Mouse (Mus musculus): ENCODE measurements at regions not wholly inside any gene's neighbourhood (a gene's known extent, or its start where the extent isn't known, plus 50 kb on each side); places are given as distances from the start of the nearest gene placed in this dataset.
A peak's percentile ranks its signal among the peaks of the same experiment; 100 is the strongest.

- DNase-seq, result no peak
Observed at GRCm38 (mm10) chr15:51265971-51266370, 2618.7 kb upstream of the Gm7489 start.

DNA sequence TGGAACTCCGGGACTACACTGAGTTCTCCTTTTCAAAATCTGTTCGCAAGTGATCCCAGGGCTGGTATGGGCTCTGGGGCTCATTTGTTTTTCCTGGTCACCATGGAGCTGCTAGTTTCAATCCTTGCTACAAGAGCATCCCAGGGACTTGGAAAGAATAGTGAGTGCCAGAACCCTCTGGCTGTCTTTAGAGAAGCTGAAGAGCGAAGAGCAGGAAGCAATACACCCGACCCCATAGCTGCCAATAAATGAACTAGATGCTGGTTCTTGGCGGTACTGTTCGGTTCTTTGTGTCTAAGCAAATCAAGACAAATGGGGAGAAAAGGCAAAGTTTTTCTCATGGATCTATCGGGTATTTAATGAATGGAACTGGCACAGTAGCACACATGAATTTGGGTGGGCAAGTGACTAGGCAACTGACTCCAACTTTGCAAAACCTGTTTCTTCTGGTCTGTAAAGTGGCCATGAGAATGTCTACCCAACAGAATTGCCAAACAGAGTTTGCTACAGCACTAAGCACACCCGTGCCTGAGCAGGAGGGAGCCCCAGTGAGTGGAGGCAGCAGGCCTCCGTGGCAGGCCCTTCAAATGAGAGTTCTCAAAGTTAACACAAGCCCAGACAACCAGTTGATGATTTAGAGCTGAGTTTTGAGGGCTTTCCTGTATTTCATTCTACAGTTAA, 2612.9 kb upstream of the Gm7489 start:
- no peak for DNase-seq

DNA sequence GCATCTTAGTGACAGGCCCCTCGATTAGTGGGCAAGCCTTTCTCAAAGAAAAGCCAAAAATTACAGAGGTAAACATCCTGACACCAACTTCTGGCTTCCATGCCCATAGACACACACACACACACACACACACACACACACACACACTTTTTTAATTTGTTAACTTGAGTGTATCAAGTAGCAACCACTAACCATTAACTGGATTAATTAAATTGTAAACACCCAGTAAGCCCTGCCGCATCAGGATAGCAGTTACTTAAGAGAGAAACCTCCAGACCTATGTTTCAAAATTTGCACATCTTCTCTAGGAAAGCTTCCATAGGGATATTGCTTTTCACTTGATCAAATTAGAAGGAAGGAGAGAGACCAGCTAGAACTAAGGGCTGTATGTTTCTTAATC, 2599.4 kb upstream of the Gm7489 start:
- DNase-seq, result peak in 1 of 2 experiments; percentile 6

DNA sequence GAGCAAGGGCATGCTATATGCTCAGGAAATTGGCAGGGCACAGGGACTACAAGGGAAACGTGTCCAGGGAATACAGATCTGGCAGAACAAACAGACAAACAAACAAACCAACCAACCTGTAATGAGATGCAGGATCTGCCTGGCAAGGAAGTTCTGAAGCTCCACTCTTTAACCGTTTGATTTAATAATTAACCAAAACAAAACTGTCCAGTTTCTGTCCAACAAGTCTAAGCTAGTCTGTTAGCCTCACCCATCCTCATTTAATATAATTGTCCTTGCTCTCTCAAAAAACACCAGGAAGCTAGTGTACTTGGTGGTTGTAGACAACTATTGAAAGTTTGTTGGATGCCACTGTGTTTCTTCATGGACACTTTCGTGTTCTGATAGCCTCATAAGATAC, 2598.4 kb upstream of the Gm7489 start:
- peak in 1 of 2 experiments; percentile 7 for DNase-seq

DNA sequence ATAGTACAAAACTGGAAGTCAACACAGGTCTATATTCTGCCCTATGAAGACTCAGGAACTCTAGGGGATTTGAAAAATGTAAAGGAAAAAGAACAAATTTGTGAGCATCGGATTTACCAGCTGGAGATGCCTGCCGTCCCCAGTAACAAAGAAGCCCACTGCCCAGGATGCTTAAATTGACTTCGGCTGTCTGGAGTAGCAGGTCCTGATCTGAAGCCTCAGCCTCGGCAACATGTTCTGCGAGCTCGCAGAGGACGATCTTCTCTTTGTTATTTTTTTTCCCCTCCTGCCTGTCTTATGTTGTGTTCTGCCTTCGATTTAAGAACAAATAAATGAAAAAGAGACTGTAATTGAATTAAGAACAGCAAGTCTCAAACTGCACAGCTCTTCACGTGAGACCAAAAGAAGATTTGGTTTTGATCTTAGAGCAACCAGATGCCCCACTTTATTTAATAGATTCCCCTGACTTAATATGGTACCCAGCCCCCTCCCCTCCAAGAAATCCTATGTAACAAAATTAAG, 2595.7 kb upstream of the Gm7489 start:
- DNase-seq, result no peak

DNA sequence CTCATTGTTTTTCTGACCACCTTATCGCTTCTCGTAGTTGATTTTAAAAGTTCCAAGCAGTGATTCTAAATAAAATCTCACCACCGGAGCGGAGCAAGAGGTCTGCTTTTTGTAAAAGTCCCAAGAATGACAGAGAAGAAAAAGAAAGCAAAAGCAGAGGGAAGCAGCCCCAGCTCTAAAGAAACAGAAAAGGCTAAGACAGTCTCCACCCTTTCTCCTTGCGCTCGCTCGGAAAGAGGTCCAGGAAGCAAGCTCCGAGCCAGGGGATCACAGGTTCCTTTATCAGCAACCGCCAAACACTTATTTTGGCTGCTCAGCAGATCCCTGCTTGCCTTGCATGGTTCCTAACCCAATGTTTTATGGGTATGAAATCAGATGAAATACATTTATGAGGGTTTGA, 2594.8 kb upstream of the Gm7489 start:
- DNase-seq, result no peak

DNA sequence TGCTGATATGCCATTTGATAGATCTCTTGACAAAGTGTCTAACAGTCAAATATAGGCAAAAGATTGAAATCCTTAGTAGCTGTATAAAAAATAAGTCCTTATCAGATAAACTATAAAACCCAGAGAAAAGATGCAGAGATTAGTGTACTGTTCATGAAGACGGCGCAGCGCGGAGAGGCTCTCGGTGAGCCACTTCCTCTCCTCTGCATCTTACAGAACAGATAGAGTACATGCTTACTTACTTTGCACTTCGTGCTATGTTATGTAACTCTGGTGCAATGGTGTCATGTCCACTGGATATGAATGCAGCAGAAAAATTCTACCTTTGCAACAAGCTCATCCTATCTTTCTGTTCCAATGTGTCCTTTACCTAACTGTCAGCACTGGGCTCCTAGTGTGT, 2593.5 kb upstream of the Gm7489 start:
- no peak for DNase-seq

GRCm38 (mm10) chr15:51296841-51297240, 2587.9 kb upstream of the Gm7489 start:
- no peak for DNase-seq

GRCm38 (mm10) chr15:51318072-51318471, 2566.6 kb upstream of the Gm7489 start:
- no peak for DNase-seq

GRCm38 (mm10) chr15:51318760-51319159, 2565.9 kb upstream of the Gm7489 start:
- DNase-seq, result no peak

DNA sequence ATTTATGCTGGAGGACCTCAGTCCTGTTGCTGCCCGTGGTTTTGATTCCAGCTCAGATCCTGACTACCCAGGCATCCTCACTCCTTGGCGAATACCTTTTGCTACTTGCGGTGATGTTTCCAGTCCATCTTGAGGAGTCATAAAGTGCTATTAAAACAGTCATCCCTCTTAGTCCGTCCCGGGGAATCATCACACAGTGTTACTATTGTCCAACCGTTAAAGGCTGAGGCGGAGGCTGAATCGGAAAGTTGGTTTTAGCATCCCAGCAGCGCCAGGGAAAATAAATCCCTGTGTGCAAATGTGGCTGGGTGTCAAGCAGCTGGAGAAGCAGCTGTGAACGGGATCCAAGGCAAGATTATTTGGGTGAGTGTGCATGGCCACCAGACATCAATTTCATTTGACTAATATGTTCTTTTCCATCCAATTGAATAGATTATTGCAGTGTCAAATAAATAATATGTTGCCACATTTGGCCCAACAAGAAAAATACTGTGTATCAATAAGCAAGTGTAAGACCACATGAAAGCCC, 2564.3 kb upstream of the Gm7489 start:
- no peak for DNase-seq

- no peak for DNase-seq
Observed at GRCm38 (mm10) chr15:51323284-51323683, 2561.4 kb upstream of the Gm7489 start.

DNA sequence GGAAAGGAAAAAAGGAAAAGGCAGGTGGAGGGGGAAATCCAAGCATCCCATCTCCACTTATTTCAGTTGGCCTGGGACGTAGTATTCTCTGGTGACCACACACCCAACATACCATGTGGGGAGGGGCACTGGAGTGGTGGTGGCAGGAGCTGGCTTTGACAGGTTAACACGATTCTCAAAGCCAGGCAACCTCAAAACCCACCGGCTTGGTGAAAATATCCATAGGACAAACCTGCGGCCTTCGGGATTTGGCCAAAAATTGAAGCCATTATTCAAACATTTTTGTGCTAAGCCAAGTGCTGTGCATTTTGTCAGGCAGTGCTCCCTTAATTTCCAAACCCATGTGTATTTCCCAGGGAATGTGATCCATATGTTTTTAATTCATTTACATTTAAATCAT, 2560.5 kb upstream of the Gm7489 start:
- DNase-seq, result no peak

DNA sequence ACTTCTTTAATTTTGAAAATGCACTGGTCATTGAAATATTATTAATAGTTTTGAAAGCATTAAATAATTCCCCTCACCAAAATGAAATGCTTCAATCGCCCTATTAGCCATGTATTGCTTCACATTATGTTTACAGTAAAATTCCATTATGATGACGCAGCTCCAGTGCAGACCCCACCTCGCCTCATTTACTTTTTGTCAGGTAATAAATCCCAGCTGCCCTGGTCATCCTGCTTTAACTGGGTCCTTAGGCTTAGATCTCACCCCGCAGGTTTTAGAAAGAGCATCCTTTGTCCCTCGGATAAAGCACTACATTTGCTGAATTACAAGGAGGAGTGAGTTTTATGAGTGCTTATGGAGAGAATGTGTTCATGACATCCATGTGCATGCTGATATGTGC, 2557.0 kb upstream of the Gm7489 start:
- no peak for DNase-seq

- DNase-seq, result no peak
Observed at GRCm38 (mm10) chr15:51336441-51336840, 2548.3 kb upstream of the Gm7489 start.

DNA sequence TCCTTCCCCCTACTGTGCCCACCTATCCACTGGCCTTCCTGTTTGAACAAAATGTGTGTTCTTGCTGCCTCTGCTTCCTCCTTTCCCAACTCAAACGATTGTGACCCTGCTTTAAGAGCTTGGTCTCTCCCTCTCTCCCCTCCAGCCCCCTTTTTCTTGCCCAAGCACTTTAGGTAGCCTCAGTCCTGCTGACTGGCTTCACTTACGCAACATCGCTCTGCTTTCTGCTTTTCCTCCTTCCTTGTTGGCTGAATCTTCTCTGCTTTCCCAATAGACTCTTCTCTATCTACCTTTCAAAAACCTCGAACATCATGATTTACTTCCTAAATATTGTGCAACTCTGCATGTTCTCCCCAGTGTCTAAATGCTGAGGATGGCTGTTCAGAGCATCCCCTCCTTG, 2538.4 kb upstream of the Gm7489 start:
- no peak for DNase-seq

DNA sequence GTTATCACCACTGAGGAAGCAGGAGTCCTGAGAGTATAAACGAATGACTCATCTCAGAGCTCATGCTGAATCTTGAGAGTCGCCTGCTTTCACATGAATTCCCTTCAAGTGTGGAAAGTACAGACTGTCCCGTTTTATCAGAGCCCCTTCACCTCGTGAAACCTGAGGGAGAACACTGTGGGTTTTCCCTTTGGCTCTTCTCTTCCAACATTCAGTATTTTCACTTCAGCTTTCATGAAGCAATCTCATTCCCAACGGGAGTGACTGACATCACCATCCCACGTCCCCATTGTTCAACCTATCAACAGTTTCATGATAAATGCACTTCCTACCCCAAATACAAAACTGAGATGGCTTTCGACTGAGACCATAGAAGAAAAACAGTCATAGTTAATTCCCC, 2521.3 kb upstream of the Gm7489 start:
- DNase-seq, result no peak

DNA sequence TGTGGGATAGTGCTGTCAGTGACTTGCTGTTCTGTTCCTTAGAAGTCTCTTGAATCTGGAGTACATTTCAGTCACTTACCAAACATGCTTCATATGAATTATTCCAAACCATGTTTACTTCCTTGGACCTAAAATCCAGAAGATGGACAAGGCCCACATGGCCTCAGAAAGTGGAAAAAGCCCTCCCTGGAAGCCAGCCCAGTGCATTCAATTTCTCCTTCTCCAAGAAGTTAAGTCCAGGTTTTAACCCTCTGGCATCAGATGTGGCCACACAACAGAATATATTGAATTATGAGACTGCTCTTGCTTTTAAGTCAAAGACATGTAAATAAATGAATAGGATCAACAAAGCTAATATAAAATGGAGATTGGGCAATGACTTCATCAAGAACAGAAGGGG, 2513.5 kb upstream of the Gm7489 start:
- no peak for DNase-seq

GRCm38 (mm10) chr15:51390383-51390782, 2494.3 kb upstream of the Gm7489 start:
- no peak for DNase-seq

DNA sequence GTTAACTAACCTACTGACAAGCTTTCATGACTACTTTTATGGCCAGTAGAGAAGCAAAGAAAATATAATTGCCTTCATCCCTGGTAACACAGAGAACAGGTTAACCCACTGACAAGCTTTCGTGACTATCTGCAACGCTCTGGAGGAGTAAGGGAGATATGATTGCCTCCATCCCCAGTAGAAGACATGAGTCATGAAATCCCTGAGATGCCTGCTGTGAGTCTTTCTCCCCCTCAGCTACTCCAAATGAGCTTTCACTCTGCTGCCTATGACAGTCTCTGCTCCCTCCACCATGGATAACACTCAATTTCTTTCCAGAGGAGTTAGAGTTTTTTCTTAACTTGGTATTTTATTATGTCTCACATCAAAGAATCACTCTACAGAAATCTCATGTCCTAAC, 2493.4 kb upstream of the Gm7489 start:
- DNase-seq, result no peak

GRCm38 (mm10) chr15:51392449-51393405, 2492.0 kb upstream of the Gm7489 start:
- no peak for DNase-seq

- DNase-seq, result no peak
Observed at GRCm38 (mm10) chr15:51395961-51396360, 2488.7 kb upstream of the Gm7489 start.

DNA sequence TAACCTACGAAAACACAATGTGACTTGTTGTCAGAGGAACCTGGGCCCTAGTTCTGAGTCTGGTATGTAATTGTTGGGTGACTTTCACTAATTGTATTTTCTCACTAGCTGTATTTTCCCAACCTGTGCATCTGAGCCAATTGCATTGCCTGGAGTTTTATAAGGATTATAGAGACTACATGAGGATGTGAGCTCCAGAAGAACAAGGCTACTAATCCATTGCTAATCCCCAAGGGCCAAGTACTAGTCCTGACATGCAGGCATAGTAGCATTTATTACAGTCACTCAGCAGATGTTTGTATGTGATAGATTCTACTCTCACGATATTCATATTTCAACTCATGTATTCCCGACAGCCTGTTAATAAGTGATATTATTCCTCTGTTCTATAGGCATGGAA, 2481.1 kb upstream of the Gm7489 start:
- no peak for DNase-seq
